Mouse (Mus musculus): Measurements from ENCODE around the gene Ckb.

DNA sequence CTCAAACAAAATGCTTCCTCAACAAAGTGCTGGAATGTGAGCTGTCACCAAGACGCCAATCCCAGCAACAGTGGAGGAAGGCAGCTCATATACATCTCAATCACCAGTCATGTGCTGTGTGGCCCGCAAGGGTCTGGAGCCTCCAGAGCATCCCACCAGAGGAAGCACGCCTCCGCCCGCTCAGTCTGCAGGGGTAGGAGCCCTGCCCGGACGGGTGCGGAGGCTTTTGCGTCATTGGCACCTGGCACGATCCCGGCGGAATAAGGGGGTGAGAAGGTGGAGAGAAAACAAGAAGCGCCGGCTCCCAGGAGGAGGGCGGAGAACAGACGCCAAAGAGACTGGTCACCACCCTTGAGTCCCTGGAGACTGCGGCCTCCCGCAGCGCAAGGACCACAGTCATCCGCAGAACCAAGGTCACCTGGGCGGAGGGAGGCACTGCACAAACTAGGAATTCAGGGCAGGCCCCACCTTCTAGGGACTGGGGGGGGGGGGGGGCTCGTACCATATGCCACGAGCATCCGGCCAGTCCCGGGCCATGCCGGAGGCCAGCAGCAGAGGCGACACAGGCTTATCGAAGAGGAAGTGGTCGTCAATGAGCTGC lies 1.7 kb downstream of the Ckb start:
- TF ChIP-seq MYB (IDR thresholded peaks at IDR 0.05; ENCODE audit: low read depth, low read length) (no peak), CTCF (IDR thresholded peaks at IDR 0.05 in 2 of 3, conservative IDR thresholded peaks at IDR 0.05 in 1 of 3; ENCODE audit: control insufficient read depth in 1 of 3, insufficient read depth in 1 of 3, low read depth in 2 of 3, low read length in 3 of 3, poor library complexity in 1 of 3, severe bottlenecking in 1 of 3) (no peak), POLR2A (IDR thresholded peaks at IDR 0.05; ENCODE audit: control insufficient read depth in 1 of 2, insufficient read depth in 1 of 2, low read depth in 1 of 2, low read length in 2 of 2, poor library complexity in 1 of 2) (no peak), EP300 (IDR thresholded peaks at IDR 0.05; ENCODE audit: low read depth in 1 of 2, low read length in 2 of 2) (no peak), USF1 (IDR thresholded peaks at IDR 0.05; ENCODE audit: low read depth, low read length) (no peak), ZNF384 (IDR thresholded peaks at IDR 0.05; ENCODE audit: low read depth, low read length) (no peak), ELF1 (IDR thresholded peaks at IDR 0.05; ENCODE audit: low read depth, low read length) (no peak), MYC (IDR thresholded peaks at IDR 0.05; ENCODE audit: low read depth, low read length) (no peak)
